Mouse (Mus musculus): ENCODE data around the gene Pfas. TPM values are rescaled to one million over a fixed set of nuclear protein-coding genes. Genes with fewer than 3 reads are reported as not detected.
"Not testable (repeated sequence)": the region's sequence is repeated elsewhere in the genome, so short reads cannot be mapped to it uniquely, and the experiment has no call there.

Gene Pfas
- polyA plus RNA-seq, 1 experiment from 2014 or later = 16.5 TPM

- Histone ChIP-seq H3K4me1 (ENCODE audit: control insufficient read depth, insufficient read depth, low read length) (no peaks in the 10 kb centered on the region), H3K27ac (ENCODE audit: low read depth, low read length) (no peak overlapping the region), H3K4me2 (ENCODE audit: low read depth, low read length) (no peak overlapping the region), H3K27me3 (ENCODE audit: control insufficient read depth, insufficient read depth, low read length) (no peaks in the 10 kb centered on the region), H3K9me3 (ENCODE audit: control insufficient read depth, low read length) (no peaks in the 10 kb centered on the region), H3K4me3 (ENCODE audit: low read depth, low read length) (no peak overlapping the region), H3K36me3 (ENCODE audit: control insufficient read depth, insufficient read depth, low read length) (peaks cover 44% of the 10 kb centered on the region), H3K9ac (replicated peaks; ENCODE audit: low read depth, low read length) (no peak overlapping the region)
- WGBS = 74% methylated on average over 11 of the region's 11 CpGs
- ATAC-seq (ENCODE audit: low read depth) = no peak
These were observed 20.8 kb downstream of the Pfas start for GRCm38 (mm10) chr11:68987365-68987882.

- Histone ChIP-seq H3K4me1 (ENCODE audit: control insufficient read depth, insufficient read depth, low read length) (no peaks in the 10 kb centered on the region), H3K4me3 (ENCODE audit: low read depth, low read length) (no peak overlapping the region), H3K27ac (ENCODE audit: low read depth, low read length) (no peak overlapping the region), H3K9ac (replicated peaks; ENCODE audit: low read depth, low read length) (no peak overlapping the region), H3K27me3 (ENCODE audit: control insufficient read depth, insufficient read depth, low read length) (no peaks in the 10 kb centered on the region), H3K4me2 (ENCODE audit: low read depth, low read length) (no peak overlapping the region), H3K9me3 (ENCODE audit: control insufficient read depth, low read length) (no peaks in the 10 kb centered on the region), H3K36me3 (ENCODE audit: control insufficient read depth, insufficient read depth, low read length) (peaks cover 6% of the 10 kb centered on the region; the same call in 1 of the 2 replicates)
- WGBS = 25% methylated on average over 4 of the region's 4 CpGs
- ATAC-seq (ENCODE audit: low read depth) = no peak
These were observed 25.5 kb downstream of the Pfas start for GRCm38 (mm10) chr11:68982639-68983369.

- H3K27ac ChIP-seq (ENCODE audit: low read depth, low read length) = no peak overlapping the region
- H3K4me3 ChIP-seq (ENCODE audit: low read depth, low read length) = no peak overlapping the region
- H3K4me2 ChIP-seq (ENCODE audit: low read depth, low read length) = no peak overlapping the region
- H3K4me1 ChIP-seq (ENCODE audit: control insufficient read depth, insufficient read depth, low read length) = no peaks in the 10 kb centered on the region
- H3K9ac ChIP-seq (replicated peaks; ENCODE audit: low read depth, low read length) = no peak overlapping the region
- ATAC-seq (ENCODE audit: low read depth) = no peak
- WGBS = 80% methylated on average over 3 of the region's 3 CpGs
- no peaks in the 10 kb centered on the region for H3K36me3 ChIP-seq (ENCODE audit: control insufficient read depth, insufficient read depth, low read length)
- H3K27me3 ChIP-seq (ENCODE audit: control insufficient read depth, insufficient read depth, low read length) = no peaks in the 10 kb centered on the region
- no peaks in the 10 kb centered on the region for H3K9me3 ChIP-seq (ENCODE audit: control insufficient read depth, low read length)
These were observed 27.3 kb downstream of the Pfas start for GRCm38 (mm10) chr11:68980919-68981318.

- H3K4me1 ChIP-seq (ENCODE audit: control insufficient read depth, insufficient read depth, low read length) = no peaks in the 10 kb centered on the region
- no peaks in the 10 kb centered on the region for H3K9me3 ChIP-seq (ENCODE audit: control insufficient read depth, low read length)
- H3K4me3 ChIP-seq (ENCODE audit: low read depth, low read length) = no peak overlapping the region
- H3K4me2 ChIP-seq (ENCODE audit: low read depth, low read length) = no peak overlapping the region
- 66% methylated on average over 5 of the region's 5 CpGs for WGBS
- H3K27me3 ChIP-seq (ENCODE audit: control insufficient read depth, insufficient read depth, low read length) = no peaks in the 10 kb centered on the region
- H3K27ac ChIP-seq (ENCODE audit: low read depth, low read length) = no peak overlapping the region
- H3K9ac ChIP-seq (replicated peaks; ENCODE audit: low read depth, low read length) = no peak overlapping the region
- ATAC-seq (ENCODE audit: low read depth) = no peak
- no peaks in the 10 kb centered on the region for H3K36me3 ChIP-seq (ENCODE audit: control insufficient read depth, insufficient read depth, low read length)
These were observed 28.9 kb downstream of the Pfas start for GRCm38 (mm10) chr11:68979320-68979733.

GRCm38 (mm10) chr11:68975601-68976000, 32.7 kb downstream of the Pfas start:
- WGBS = 93% methylated on average over 1 of the region's 1 CpGs
- Histone ChIP-seq H3K9me3 (ENCODE audit: control insufficient read depth, low read length) (no peaks in the 10 kb centered on the region), H3K4me2 (ENCODE audit: low read depth, low read length) (no peak overlapping the region), H3K4me3 (ENCODE audit: low read depth, low read length) (no peak overlapping the region), H3K36me3 (ENCODE audit: control insufficient read depth, insufficient read depth, low read length) (no peaks in the 10 kb centered on the region), H3K27ac (ENCODE audit: low read depth, low read length) (no peak overlapping the region), H3K27me3 (ENCODE audit: control insufficient read depth, insufficient read depth, low read length) (no peaks in the 10 kb centered on the region), H3K9ac (replicated peaks; ENCODE audit: low read depth, low read length) (no peak overlapping the region), H3K4me1 (ENCODE audit: control insufficient read depth, insufficient read depth, low read length) (peaks cover 4% of the 10 kb centered on the region; the same call in 1 of the 2 replicates)
- no peak for ATAC-seq (ENCODE audit: low read depth)

- Histone ChIP-seq H3K27ac (ENCODE audit: low read depth, low read length) (no peak within 1 kb of the TSS), H3K4me2 (ENCODE audit: low read depth, low read length) (peak within 1 kb of the TSS; percentile 53), H3K36me3 (ENCODE audit: control insufficient read depth, insufficient read depth, low read length) (no peaks in the 10 kb centered on the region), H3K27me3 (ENCODE audit: control insufficient read depth, insufficient read depth, low read length) (no peaks in the 10 kb centered on the region), H3K9ac (replicated peaks; ENCODE audit: low read depth, low read length) (no peak within 1 kb of the TSS), H3K9me3 (ENCODE audit: control insufficient read depth, low read length) (no peaks in the 10 kb centered on the region), H3K4me3 (ENCODE audit: low read depth, low read length) (peak within 1 kb of the TSS; percentile 36; the same call in 1 of the 2 replicates), H3K4me1 (ENCODE audit: control insufficient read depth, insufficient read depth, low read length) (peaks cover 4% of the 10 kb centered on the region; the same call in 1 of the 2 replicates)
- WGBS = 83% methylated on average over 7 of the region's 7 CpGs
- no peak for ATAC-seq (ENCODE audit: low read depth)
These were observed 33.2 kb downstream of the Pfas start, which contains the start of gene Rangrf for GRCm38 (mm10) chr11:68975085-68975484. Gene Rangrf (minus strand): TSS chr11:68975185.

GRCm38 (mm10) chr11:68974059-68974450, 34.2 kb downstream of the Pfas start:
- no peak for ATAC-seq (ENCODE audit: low read depth)
- H3K4me2 ChIP-seq (ENCODE audit: low read depth, low read length) = peak overlapping the region; percentile 53
- peaks cover 4% of the 10 kb centered on the region; the same call in 1 of the 2 replicates for H3K4me1 ChIP-seq (ENCODE audit: control insufficient read depth, insufficient read depth, low read length)
- no peak overlapping the region for H3K27ac ChIP-seq (ENCODE audit: low read depth, low read length)
- 34% methylated on average over 6 of the region's 6 CpGs for WGBS
- no peaks in the 10 kb centered on the region for H3K9me3 ChIP-seq (ENCODE audit: control insufficient read depth, low read length)
- H3K9ac ChIP-seq (replicated peaks; ENCODE audit: low read depth, low read length) = no peak overlapping the region
- H3K36me3 ChIP-seq (ENCODE audit: control insufficient read depth, insufficient read depth, low read length) = no peaks in the 10 kb centered on the region
- H3K27me3 ChIP-seq (ENCODE audit: control insufficient read depth, insufficient read depth, low read length) = no peaks in the 10 kb centered on the region
- peak overlapping the region; percentile 36 for H3K4me3 ChIP-seq (ENCODE audit: low read depth, low read length)

- under 1% methylated on average over 37 of the region's 38 CpGs for WGBS
- peak; percentile 87 for ATAC-seq (ENCODE audit: low read depth)
- H3K4me3 ChIP-seq (ENCODE audit: low read depth, low read length) = peak overlapping the region; percentile 36
- not testable (repeated sequence) for H3K4me1 ChIP-seq (ENCODE audit: control insufficient read depth, insufficient read depth, low read length); H3K27ac ChIP-seq (ENCODE audit: low read depth, low read length); H3K27me3 ChIP-seq (ENCODE audit: control insufficient read depth, insufficient read depth, low read length); H3K36me3 ChIP-seq (ENCODE audit: control insufficient read depth, insufficient read depth, low read length); H3K9me3 ChIP-seq (ENCODE audit: control insufficient read depth, low read length)
- 0 out of 2 replicates have a peak overlapping the region, but pooled peaks have one; percentile 25 for H3K9ac ChIP-seq (replicated peaks; ENCODE audit: low read depth, low read length)
- peak overlapping the region; percentile 53 for H3K4me2 ChIP-seq (ENCODE audit: low read depth, low read length)
These were observed 34.8 kb downstream of the Pfas start for GRCm38 (mm10) chr11:68973250-68974058.

- Histone ChIP-seq H3K9ac (replicated peaks; ENCODE audit: low read depth, low read length) (no peak overlapping the region), H3K9me3 (ENCODE audit: control insufficient read depth, low read length) (no peaks in the 10 kb centered on the region), H3K4me2 (ENCODE audit: low read depth, low read length) (no peak overlapping the region), H3K27me3 (ENCODE audit: control insufficient read depth, insufficient read depth, low read length) (no peaks in the 10 kb centered on the region), H3K27ac (ENCODE audit: low read depth, low read length) (no peak overlapping the region), H3K4me1 (ENCODE audit: control insufficient read depth, insufficient read depth, low read length) (peaks cover 10% of the 10 kb centered on the region; the same call in 1 of the 2 replicates), H3K36me3 (ENCODE audit: control insufficient read depth, insufficient read depth, low read length) (no peaks in the 10 kb centered on the region), H3K4me3 (ENCODE audit: low read depth, low read length) (no peak overlapping the region)
- 75% methylated on average over 4 of the region's 4 CpGs for WGBS
- no peak for ATAC-seq (ENCODE audit: low read depth)
These were observed 38.0 kb downstream of the Pfas start for GRCm38 (mm10) chr11:68970232-68970631.
